Mouse (Mus musculus) olfactory bulb, adult 2 months (tissue): ENCODE measurements at regions not wholly inside any gene's neighbourhood (a gene's known extent, or its start where the extent isn't known, plus 50 kb on each side); places are given as distances from the start of the nearest gene placed in this dataset.

ENCODE experiments used
- H3K27ac ChIP-seq: fragments of 200-500 bp; 2 replicates; pipeline ENCODE4 v1.5.1; 2012; ENCODE audit warnings: low read depth, low read length; ENCODE audit not compliant: insufficient read depth
- H3K4me1 ChIP-seq: fragments of 200-500 bp; 2 replicates; pipeline ENCODE4 v1.6.1; 2012; ENCODE audit warnings: low read length; ENCODE audit not compliant: control insufficient read depth, insufficient read depth
- H3K4me3 ChIP-seq: fragments of 200-500 bp; 2 replicates; pipeline ENCODE4 v1.5.1; 2012; ENCODE audit warnings: mild to moderate bottlenecking, low read depth, low read length, moderate library complexity; ENCODE audit not compliant: insufficient read depth
- CTCF ChIP-seq: fragments of 200-500 bp; IDR thresholded peaks from 2 replicates; pipeline ENCODE4 v1.5.1; 2012; ENCODE audit warnings: low read depth, mild to moderate bottlenecking, low read length, moderate library complexity; ENCODE audit not compliant: insufficient read depth
- POLR2A ChIP-seq: fragments of 200-500 bp; IDR thresholded peaks from 2 replicates; pipeline ENCODE4 v1.6.1; 2012; ENCODE audit warnings: mild to moderate bottlenecking, low read depth, low read length, moderate library complexity; ENCODE audit not compliant: insufficient read depth
- WGBS: fragments of 180-500 bp; shearing (Covaris S2); methylation state at CpG from one replicate; pipeline ENCODE4 v1.1.7; 2018; 5-methylcytosine and 5-hydroxymethylcytosine counted together

DNA sequence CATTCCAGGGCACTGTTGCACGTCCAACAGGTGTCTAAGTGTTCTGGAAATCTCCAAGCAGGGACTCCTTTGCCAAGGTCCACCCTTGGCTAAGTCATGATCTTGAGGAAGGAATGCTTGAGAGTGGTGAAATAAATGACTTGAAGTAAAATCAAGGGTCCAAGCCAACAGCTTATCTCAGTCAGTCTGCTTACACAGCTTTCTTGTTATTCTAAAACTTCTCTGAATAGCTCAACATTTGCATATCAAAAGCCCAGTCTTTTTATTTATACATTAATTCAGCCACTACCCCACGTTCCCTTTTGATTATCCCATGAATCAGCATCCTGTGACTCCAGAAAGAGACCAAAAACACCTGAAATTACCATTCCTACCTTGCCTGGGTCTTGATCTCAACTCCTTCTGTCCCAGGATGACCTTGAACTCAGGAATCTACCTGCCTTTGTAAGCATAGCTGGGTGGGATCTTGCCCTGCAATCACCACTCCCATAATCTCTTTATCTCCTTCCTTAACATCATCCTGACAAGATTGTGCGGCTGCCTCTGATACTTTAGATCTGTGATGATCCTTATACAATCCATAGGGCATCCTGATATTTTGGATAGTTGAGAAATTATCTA, 57.5 kb upstream of the Sestd1 start:
- 72% methylated on average over 3 of the region's 3 CpGs for WGBS
- no peak overlapping the region for H3K4me3 ChIP-seq
- no peak for TF ChIP-seq CTCF
- no peak for TF ChIP-seq POLR2A
- H3K27ac ChIP-seq: no peak overlapping the region
- peaks cover 3% of the 10 kb centered on the region; the same call in 1 of the 2 replicates for H3K4me1 ChIP-seq

DNA sequence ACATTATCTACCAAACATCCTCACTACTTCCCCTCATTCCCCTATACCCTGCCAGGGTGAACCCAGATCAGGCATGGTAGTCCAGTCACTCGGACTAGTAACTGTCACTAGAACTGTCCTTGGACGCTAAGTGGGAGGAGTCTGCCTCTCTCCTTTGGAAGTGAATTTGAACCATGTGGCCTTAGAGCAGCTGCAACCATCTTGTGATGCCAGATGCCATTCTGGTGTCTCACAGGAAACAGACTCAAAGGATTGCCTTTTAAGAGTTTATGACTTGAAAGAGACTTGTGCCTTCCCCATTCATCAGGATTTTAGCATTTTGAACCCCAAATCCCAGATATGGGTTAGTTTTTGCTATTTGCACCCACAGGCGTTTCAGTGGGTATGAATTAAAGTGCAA, 56.9 kb upstream of the Sestd1 start:
- WGBS: 87% methylated on average over 3 of the region's 3 CpGs
- H3K4me1 ChIP-seq: peaks cover 3% of the 10 kb centered on the region; the same call in 1 of the 2 replicates
- no peak overlapping the region for H3K4me3 ChIP-seq
- TF ChIP-seq POLR2A: no peak
- no peak for TF ChIP-seq CTCF
- no peak overlapping the region for H3K27ac ChIP-seq

- H3K4me3 ChIP-seq: no peak overlapping the region
- TF ChIP-seq POLR2A: no peak
- no peak for TF ChIP-seq CTCF
- WGBS: 87% methylated on average over 3 of the region's 3 CpGs
- H3K4me1 ChIP-seq: peaks cover 3% of the 10 kb centered on the region; the same call in 1 of the 2 replicates
- no peak overlapping the region for H3K27ac ChIP-seq
Measured at GRCm38 (mm10) chr2:77336810-77337209, 56.4 kb upstream of the Sestd1 start.

DNA sequence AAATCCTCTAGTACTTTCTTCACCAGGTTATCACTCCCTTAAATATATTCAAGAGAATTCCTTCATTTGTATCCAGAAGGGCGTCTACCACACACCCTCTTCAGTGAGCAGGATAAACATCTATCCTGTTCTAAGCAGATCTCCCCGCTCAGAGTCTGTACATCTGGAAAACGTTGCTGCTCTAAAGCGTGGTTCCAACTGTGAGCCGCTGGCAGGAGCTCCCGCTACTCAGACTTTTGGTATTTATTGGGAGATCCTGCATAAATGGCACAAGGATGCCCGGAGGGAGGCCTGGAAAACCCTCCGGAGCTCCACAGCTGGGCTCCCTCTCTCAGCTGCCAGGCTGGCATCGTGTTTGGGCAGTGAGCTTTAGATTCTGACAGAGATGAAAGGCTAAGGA, 54.3 kb upstream of the Sestd1 start:
- no peak overlapping the region for H3K4me3 ChIP-seq
- H3K4me1 ChIP-seq: peaks cover 3% of the 10 kb centered on the region; the same call in 1 of the 2 replicates
- whole genome bisulfite sequencing: 43% methylated on average over 9 of the region's 9 CpGs
- TF ChIP-seq POLR2A: no peak
- no peak for TF ChIP-seq CTCF
- no peak overlapping the region for H3K27ac ChIP-seq

DNA sequence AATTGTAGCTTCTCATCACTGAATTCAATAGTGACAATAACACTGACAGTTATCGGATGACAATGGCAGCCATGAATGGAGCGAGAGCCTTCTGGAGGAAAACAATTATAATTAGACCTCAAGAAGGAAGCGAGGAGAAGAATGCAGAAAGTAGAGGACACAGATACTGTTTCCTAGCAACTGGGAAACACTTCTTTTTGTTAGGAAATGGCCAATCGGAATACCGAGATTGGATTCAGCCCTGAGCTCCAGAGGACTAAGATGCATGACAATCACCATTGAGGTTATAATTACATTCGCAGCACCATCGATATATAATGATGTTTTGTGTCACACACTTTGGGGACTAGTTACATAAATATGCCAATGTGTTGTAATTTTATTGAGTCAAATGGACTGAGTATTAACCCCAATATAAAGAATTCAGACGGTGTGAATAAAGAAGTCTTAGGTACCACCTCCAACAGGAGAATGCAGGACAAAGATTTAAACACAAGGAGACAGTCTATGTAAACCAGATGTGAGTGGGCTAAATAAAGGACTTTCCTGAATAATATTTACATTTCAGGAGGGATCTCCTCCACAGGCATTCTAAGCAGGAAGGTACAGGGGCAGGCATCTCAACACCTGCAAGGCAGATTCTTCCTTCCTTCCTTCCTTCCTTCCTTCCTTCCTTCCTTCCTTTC, 53.1 kb upstream of the Sestd1 start:
- H3K4me3 ChIP-seq: no peak overlapping the region
- no peak overlapping the region for H3K27ac ChIP-seq
- 39% methylated on average over 8 of the region's 8 CpGs for WGBS
- TF ChIP-seq POLR2A: no peak
- peaks cover 3% of the 10 kb centered on the region; the same call in 1 of the 2 replicates for H3K4me1 ChIP-seq
